Mouse (Mus musculus): Measurements from ENCODE around the gene Fam118a. TPM values are rescaled to one million over a fixed set of nuclear protein-coding genes. Genes with fewer than 3 reads are reported as not detected.

Fam118a gene
- 49.7 and 55.3 TPM in 2 replicates for polyA plus RNA-seq (2015; fragmentation: Nextera tagmentation; extraction: Ambion mirVana)

DNA sequence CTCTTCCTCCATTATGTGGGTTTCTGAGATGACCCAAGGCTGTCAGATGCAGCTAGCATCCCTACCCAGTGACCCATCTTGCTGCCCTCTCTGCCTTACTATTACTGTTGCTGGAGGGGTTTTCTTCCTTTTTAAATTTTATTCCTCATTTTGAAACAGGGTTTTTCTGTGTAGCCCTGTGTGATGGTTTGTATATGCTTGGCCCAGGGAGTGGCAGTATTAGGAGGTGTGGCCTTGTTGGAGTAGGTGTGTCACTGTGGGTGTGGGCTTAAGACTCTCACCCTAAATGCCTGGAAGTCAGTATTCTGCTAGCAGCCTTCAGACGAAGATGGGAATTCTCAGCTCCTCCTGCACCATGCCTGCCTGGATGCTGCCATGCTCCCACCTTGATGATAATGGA is at the start of gene Fam118a:
Gene Fam118a (plus strand): TSS at position 301 of the 400 bp plus-strand sequence.

DNA sequence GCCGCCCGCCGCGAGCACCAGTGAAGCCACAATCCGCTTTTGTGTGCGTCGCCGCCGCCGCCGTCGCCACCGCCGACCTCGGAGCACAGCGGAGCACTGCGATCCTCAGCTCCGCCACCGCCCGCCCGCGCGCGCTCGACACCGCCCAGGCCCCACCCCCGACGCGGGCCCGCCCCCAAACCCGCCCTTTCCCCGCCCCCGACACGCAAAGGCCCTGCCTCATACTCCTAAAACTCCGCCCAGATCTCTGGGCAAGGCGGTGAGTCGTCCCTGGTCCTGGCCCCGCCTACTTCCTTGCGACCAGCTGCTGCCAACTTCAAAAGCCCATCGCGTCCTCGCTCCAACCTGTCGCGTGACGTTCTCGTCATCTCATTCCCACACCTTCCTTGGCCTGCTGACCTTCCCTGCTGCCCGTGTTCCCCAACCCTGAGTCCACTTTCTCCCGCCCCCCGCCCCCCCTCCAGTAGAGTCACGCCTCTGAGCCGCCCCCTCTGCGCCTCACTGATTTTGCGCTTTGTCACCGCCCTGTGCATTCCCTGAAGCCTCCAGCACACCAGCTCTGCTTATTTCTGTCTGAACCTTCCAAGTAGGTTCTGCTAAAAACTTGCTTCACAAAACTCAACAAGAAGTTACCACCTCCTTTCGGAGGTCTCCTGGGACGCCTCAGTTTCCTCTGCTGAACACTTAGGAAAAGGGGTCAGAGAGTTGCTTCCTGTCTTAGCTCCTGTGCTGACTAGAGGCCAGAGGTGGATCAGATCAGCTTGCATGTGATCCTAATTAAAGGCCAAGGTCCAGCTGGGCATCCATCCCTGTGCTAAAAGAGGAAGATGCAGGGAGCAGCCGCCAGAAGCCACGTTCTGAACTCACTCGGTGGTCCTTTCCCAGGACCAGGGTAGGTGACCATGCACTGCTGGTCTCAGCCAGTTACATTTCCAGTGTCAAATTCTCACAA is 40.6 kb upstream of the Fam118a start, which contains the start of gene 5031439G07Rik:
Gene 5031439G07Rik (minus strand): TSS at position 678 of the 952 bp plus-strand sequence.

DNA sequence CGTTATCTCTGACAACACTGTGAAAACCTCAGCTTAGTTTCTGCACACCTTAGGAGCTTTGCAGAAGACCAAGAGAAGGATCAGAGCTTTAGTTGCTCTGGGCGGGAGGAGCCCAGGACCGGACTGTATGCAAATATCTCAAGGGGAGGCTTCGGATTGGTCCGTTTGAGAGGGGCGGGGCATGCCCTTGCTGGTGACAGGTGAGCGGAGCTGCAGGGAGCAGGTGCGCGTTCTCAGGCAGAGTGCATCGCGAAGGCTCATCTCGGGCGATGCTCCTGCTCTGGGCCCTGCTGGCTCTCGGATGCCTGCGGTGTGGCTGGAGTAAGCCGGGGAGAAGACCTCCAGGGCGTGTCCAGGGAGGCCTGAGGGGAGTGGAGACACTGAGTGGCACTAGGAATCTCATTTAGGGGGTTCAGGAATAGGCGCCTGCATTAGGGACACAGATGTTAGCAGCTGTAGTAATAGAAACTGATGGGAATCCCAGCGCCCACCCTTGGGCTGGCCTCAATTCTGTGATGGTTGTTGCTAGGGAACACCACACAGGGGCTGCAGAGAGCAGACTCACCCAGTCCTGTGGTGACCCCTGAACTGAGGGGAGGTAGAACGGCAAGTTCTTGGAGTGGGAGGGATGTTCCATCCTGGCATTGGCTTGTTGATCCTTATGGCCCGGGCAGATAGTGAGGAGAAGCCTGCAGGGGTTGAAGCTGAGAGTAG is 11.6 kb upstream of the Fam118a start, which contains the start of gene Upk3a:
Gene Upk3a (plus strand): TSS at position 191 of the 714 bp plus-strand sequence.

Other genes starting within 250 kb of the Fam118a start
- gene Phf21b, start 172.9 kb upstream of the Fam118a start, polyA plus RNA-seq (2015; fragmentation: Nextera tagmentation; extraction: Ambion mirVana): 0.05 TPM in 1 of 2 replicates, not detected in the other
- gene Gm29666, start 108.9 kb upstream of the Fam118a start, polyA plus RNA-seq (2015; fragmentation: Nextera tagmentation; extraction: Ambion mirVana): 0.10 and 0.14 TPM in 2 replicates
- 16.0 and 20.1 TPM in 2 replicates for gene Nup50, start 105.5 kb upstream of the Fam118a start, polyA plus RNA-seq (2015; fragmentation: Nextera tagmentation; extraction: Ambion mirVana)
- 4.6 and 8.0 TPM in 2 replicates for gene 5031439G07Rik, start 40.4 kb upstream of the Fam118a start, polyA plus RNA-seq (2015; fragmentation: Nextera tagmentation; extraction: Ambion mirVana)
- gene Upk3a, start 11.8 kb upstream of the Fam118a start, polyA plus RNA-seq (2015; fragmentation: Nextera tagmentation; extraction: Ambion mirVana): 2,347 TPM in 2 replicates
- 0.17 and 0.22 TPM in 2 replicates for gene Smc1b, start 103.0 kb downstream of the Fam118a start, polyA plus RNA-seq (2015; fragmentation: Nextera tagmentation; extraction: Ambion mirVana)
- 0.22 and 0.31 TPM in 2 replicates for gene Ribc2, start 103.1 kb downstream of the Fam118a start, polyA plus RNA-seq (2015; fragmentation: Nextera tagmentation; extraction: Ambion mirVana)
- gene Fbln1, start 177.0 kb downstream of the Fam118a start, polyA plus RNA-seq (2015; fragmentation: Nextera tagmentation; extraction: Ambion mirVana): 297 and 339 TPM in 2 replicates